Mouse (Mus musculus): ENCODE data around the gene Lrrc20. TPM values are rescaled to one million over a fixed set of nuclear protein-coding genes. Genes with fewer than 3 reads are reported as not detected.
A peak's percentile ranks its signal among the peaks of the same experiment; 100 is the strongest.
"Not testable (repeated sequence)": the region's sequence is repeated elsewhere in the genome, so short reads cannot be mapped to it uniquely, and the experiment has no call there.

Gene Lrrc20
- total RNA-seq, 2 experiments from 2014 or later = 17.6 to 18.2 TPM

- no peak for TF ChIP-seq CTCF (IDR thresholded peaks at IDR 0.05)
- no peak for DNase-seq (ENCODE audit: extremely low spot score in 1 of 2, low spot score in 2 of 2)
- Histone ChIP-seq H3K27ac (no peak overlapping the region), H3K4me3 (no peak overlapping the region)
- intact Hi-C loops (cut with DNase I) = loop anchor here (1.0 kb wide), 1 partner anchor 54 kb away; no protein-coding TSS in a partner anchor
Observed at GRCm38 (mm10) chr10:61604376-61605065, 128.9 kb downstream of the Lrrc20 start.

GRCm38 (mm10) chr10:61605381-61605780 lies 129.8 kb downstream of the Lrrc20 start:
- intact Hi-C loops (cut with DNase I) = loop anchor here (1.0 kb wide), 1 partner anchor 53 kb away; no protein-coding TSS in a partner anchor
- not testable (repeated sequence) for DNase-seq (ENCODE audit: extremely low spot score in 1 of 2, low spot score in 2 of 2); H3K27ac ChIP-seq; H3K4me3 ChIP-seq

DNA sequence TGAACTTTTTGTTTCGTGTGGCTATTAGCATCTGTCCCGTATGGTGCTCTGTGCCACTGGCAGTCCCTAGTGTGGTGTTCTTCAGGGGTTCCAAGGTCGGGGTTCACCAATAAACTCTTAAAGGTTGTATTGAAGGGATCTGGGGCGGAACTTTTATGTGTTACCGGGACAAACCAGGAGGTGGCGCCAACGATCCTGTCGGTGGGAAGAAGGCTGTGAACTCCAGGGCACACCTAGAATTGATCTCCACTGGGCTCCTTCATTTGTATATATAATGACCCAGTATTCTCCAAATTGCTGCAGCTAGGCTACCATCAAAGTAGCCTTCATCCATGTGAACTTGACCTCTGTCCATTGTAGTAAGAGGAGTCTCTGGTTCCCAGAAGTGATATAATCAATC lies 130.2 kb downstream of the Lrrc20 start:
- no peak overlapping the region for H3K27ac ChIP-seq
- TF ChIP-seq CTCF (IDR thresholded peaks at IDR 0.05) = peak; percentile 59
- DNase-seq (ENCODE audit: extremely low spot score in 1 of 2, low spot score in 2 of 2) = peak; percentile 40 to 53
- intact Hi-C loops (cut with DNase I) = loop anchor here (1.0 kb wide), 1 partner anchor 52 kb away; no protein-coding TSS in a partner anchor
- H3K4me3 ChIP-seq = no peak overlapping the region

- intact Hi-C loops (cut with DNase I) = no loop called here
- Histone ChIP-seq H3K27ac (no peak overlapping the region), H3K4me3 (no peak overlapping the region)
- no peak for DNase-seq (ENCODE audit: extremely low spot score in 1 of 2, low spot score in 2 of 2)
- no peak for TF ChIP-seq CTCF (IDR thresholded peaks at IDR 0.05)
Observed at GRCm38 (mm10) chr10:61608233-61608632, 132.6 kb downstream of the Lrrc20 start.

- TF ChIP-seq CTCF (IDR thresholded peaks at IDR 0.05) = peak; percentile 20; the same call in 1 of the 2 replicates
- DNase-seq (ENCODE audit: extremely low spot score in 1 of 2, low spot score in 2 of 2) = no peak
- H3K27ac ChIP-seq = no peak overlapping the region
- intact Hi-C loops (cut with DNase I) = no loop called here
- H3K4me3 ChIP-seq = no peak overlapping the region
Observed at GRCm38 (mm10) chr10:61610650-61611235, 135.1 kb downstream of the Lrrc20 start.

GRCm38 (mm10) chr10:61614311-61614710 lies 138.7 kb downstream of the Lrrc20 start:
- TF ChIP-seq CTCF (IDR thresholded peaks at IDR 0.05) = no peak
- intact Hi-C loops (cut with DNase I) = no loop called here
- Histone ChIP-seq H3K27ac (no peak overlapping the region), H3K4me3 (no peak overlapping the region)
- no peak for DNase-seq (ENCODE audit: extremely low spot score in 1 of 2, low spot score in 2 of 2)

DNA sequence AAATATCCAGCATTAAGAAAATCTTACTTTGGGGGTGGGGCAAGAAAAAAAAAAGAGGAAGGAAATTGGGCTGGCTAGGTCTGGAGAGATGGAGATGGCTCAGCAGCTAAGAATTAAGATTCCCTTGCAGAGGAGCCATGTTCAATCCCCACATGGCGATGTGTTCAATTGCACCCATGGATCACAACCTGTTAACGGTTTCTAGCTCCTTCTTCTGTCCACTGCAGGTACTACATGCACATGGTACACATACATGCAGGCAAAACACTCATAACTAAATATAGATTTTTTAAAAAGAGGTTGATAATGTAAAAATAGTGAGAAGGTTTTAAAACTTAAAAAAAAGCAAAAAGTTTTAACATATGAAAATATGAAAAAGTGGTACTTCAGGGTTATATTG lies 142.9 kb downstream of the Lrrc20 start:
- intact Hi-C loops (cut with DNase I) = no loop called here
- TF ChIP-seq CTCF (IDR thresholded peaks at IDR 0.05) = no peak

DNA sequence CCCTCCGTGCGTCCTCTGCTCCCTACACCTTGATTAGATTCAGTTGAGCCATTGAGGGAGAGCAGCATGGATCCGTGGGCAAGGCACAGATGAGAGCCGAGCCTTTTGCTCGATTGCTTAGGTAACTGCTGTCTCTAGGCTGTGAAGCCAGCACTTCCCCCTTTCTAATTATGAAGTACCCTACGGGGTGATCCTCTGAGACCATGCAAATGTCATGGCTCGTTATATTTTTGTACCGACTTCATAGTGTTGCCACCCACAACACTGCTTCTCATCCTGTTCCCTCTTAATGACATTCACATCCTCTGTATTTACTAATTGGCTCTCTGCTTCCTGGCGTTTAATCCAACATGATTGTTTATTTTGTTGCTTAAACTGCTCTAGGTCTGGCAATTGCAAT lies 146.1 kb downstream of the Lrrc20 start:
- DNase-seq (ENCODE audit: extremely low spot score in 1 of 2, low spot score in 2 of 2) = no peak
- no peak overlapping the region for H3K27ac ChIP-seq
- no peak for TF ChIP-seq CTCF (IDR thresholded peaks at IDR 0.05)
- no peak overlapping the region for H3K4me3 ChIP-seq
- intact Hi-C loops (cut with DNase I) = no loop called here

More for the DNA sequence above, 142.9 kb downstream of the Lrrc20 start:
- no peak for DNase-seq (ENCODE audit: extremely low spot score in 1 of 2, low spot score in 2 of 2)
- Histone ChIP-seq H3K27ac (no peak overlapping the region), H3K4me3 (no peak overlapping the region)

DNA sequence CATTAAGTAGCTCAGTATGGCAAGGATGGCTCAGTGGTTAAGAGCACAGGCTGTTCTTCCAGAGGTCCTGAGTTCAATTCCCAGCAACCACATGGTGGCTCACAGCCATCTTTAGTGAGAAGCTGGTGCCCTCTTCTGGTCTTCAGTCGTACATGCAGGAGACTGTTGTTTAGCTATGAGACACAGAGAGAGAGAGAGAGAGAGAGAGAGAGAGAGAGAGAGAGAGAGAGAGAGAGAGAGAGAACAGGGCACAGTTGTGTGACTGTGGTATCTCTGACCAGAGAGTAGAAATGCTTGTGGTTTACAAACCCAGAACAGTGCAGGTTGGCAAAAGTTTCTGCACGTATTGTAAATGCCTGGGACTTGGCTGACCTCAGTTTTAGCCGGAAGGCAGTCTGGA lies 148.3 kb downstream of the Lrrc20 start:
- intact Hi-C loops (cut with DNase I); H3K4me3 ChIP-seq; H3K27ac ChIP-seq; DNase-seq (ENCODE audit: extremely low spot score in 1 of 2, low spot score in 2 of 2): not testable (repeated sequence)

DNA sequence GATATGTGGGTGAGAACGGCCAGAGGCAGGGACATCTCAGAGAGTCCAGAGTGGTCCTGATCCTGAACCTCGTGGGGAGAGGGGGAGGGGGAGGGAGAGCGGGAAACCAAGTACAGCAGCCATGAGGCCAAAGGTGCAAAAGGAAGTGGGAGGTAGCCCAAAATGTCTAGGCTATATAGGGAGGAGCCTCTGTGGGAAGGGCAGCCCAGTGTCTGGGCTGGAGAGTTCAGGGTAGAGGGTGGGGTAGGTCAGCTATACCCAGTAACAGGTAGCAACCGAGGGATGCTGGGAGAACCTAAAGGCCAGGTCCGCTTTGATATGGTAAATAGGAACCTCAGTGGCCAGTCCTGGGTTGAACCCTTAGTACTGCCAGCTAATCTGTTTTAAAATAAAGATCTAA lies 149.2 kb downstream of the Lrrc20 start:
- intact Hi-C loops (cut with DNase I) = no loop called here
- TF ChIP-seq CTCF (IDR thresholded peaks at IDR 0.05) = no peak
- DNase-seq (ENCODE audit: extremely low spot score in 1 of 2, low spot score in 2 of 2) = no peak
- peak overlapping the region; percentile 52; the same call in 1 of the 2 replicates for H3K4me3 ChIP-seq
- H3K27ac ChIP-seq = no peak overlapping the region

- Histone ChIP-seq H3K27ac (no peak overlapping the region), H3K4me3 (peak overlapping the region; percentile 52)
- peak; percentile 31 to 35 for DNase-seq (ENCODE audit: extremely low spot score in 1 of 2, low spot score in 2 of 2)
- no peak for TF ChIP-seq CTCF (IDR thresholded peaks at IDR 0.05)
- intact Hi-C loops (cut with DNase I) = no loop called here
Observed at GRCm38 (mm10) chr10:61625381-61626257, 150.0 kb downstream of the Lrrc20 start.

GRCm38 (mm10) chr10:61626551-61626950 lies 150.9 kb downstream of the Lrrc20 start:
- DNase-seq (ENCODE audit: extremely low spot score in 1 of 2, low spot score in 2 of 2) = no peak
- intact Hi-C loops (cut with DNase I) = no loop called here
- Histone ChIP-seq H3K4me3 (no peak overlapping the region), H3K27ac (no peak overlapping the region)
- TF ChIP-seq CTCF (IDR thresholded peaks at IDR 0.05) = no peak

Data from left cerebral cortex, adult 2 months (tissue).